Mouse (Mus musculus) forebrain, embryonic 16.5 days (tissue): ENCODE results near the gene Armcx5. TPM values are rescaled to one million over a fixed set of nuclear protein-coding genes. Genes with fewer than 3 reads are reported as not detected.
"Not testable (repeated sequence)": the region's sequence is repeated elsewhere in the genome, so short reads cannot be mapped to it uniquely, and the experiment has no call there.

Experiments used
- ATAC-seq: fragments of 200-750 bp; cut with Nextera tagmentation; 2 replicates; pipeline ENCODE4 v1.8.0; 2017; ENCODE audit warnings: mild to moderate bottlenecking, moderate library complexity
- H3K27ac ChIP-seq: fragments of 300-500 bp; sonication (generic); 2 replicates; pipeline ENCODE4 v1.5.1; 2014; ENCODE audit warnings: low read length, control low read depth
- H3K27me3 ChIP-seq: fragments of 300-500 bp; sonication (generic); replicated peaks from 2 replicates; pipeline ENCODE4 v1.6.1; 2014; ENCODE audit warnings: low read length; ENCODE audit not compliant: control insufficient read depth, insufficient read depth
- H3K36me3 ChIP-seq: fragments of 300-500 bp; sonication (generic); 2 replicates; pipeline ENCODE4 v1.6.1; 2014; ENCODE audit not compliant: control insufficient read depth, insufficient read depth
- H3K4me1 ChIP-seq: fragments of 300-500 bp; sonication (generic); replicated peaks from 2 replicates; pipeline ENCODE4 v1.6.1; 2014; ENCODE audit warnings: low read length; ENCODE audit not compliant: control insufficient read depth, insufficient read depth
- H3K4me2 ChIP-seq: fragments of 300-500 bp; sonication (generic); 2 replicates; pipeline ENCODE4 v1.6.1; 2014; ENCODE audit warnings: mild to moderate bottlenecking, low read length, control low read depth
- H3K4me3 ChIP-seq: fragments of 300-500 bp; sonication (generic); replicated peaks from 2 replicates; pipeline ENCODE4 v1.5.1; 2014; ENCODE audit warnings: mild to moderate bottlenecking, low read length, control low read depth
- H3K9ac ChIP-seq: fragments of 300-500 bp; sonication (generic); replicated peaks from 2 replicates; pipeline ENCODE4 v1.6.1; 2014; ENCODE audit warnings: low read depth, low read length, control low read depth
- H3K9me3 ChIP-seq: fragments of 300-500 bp; sonication (generic); 2 replicates; pipeline ENCODE4 v1.6.1; 2016; ENCODE audit warnings: low read length; ENCODE audit not compliant: control insufficient read depth
- WGBS: fragments of 180-500 bp; shearing (Covaris S2); extraction: QIAGEN DNeasy Blood & Tissue Kit; methylation state at CpG from one replicate; pipeline ENCODE4 v1.1.7; 2014; 5-methylcytosine and 5-hydroxymethylcytosine counted together
- polyA plus RNA-seq: library from polyadenylated mRNA; unstranded; fragments of >200 nt; fragmentation: Nextera tagmentation; extraction: Ambion mirVana; gene quantifications from 2 replicates; pipeline ENCODE4 v1.2.1, GENCODE M21; 2015

Gene Armcx5
- 11.5 and 13.8 TPM in 2 replicates for polyA plus RNA-seq

GRCm38 (mm10) chrX:135742304-135743055, at the start of gene Armcx5, which contains the start of gene Gprasp1:
TSS of gene Armcx5 (plus strand) at chrX:135742733.
TSS of gene Gprasp1 (plus strand) at chrX:135742733.
- peak within 1 kb of the TSS; percentile 53 for H3K4me2 ChIP-seq
- WGBS, result 21% methylated on average over 48 of the region's 48 CpGs
- H3K4me3 ChIP-seq, result peak within 1 kb of the TSS; percentile 66
- H3K36me3 ChIP-seq, result no peaks in the 10 kb centered on the region
- H3K9me3 ChIP-seq, result no peaks in the 10 kb centered on the region
- peak within 1 kb of the TSS; percentile 92 for H3K27ac ChIP-seq
- 0 out of 2 replicates have a peak, but pooled peaks cover 6% of the 10 kb centered on the region for H3K4me1 ChIP-seq
- H3K27me3 ChIP-seq, result no peaks in the 10 kb centered on the region; the same call in 1 of the 2 replicates
- peak; percentile 98 for ATAC-seq
- H3K9ac ChIP-seq, result peak within 1 kb of the TSS; percentile 63

GRCm38 (mm10) chrX:135693633-135694032, 48.9 kb upstream of the Armcx5 start, which contains the start of gene Tcp11x2:
TSS of gene Tcp11x2 (minus strand) at chrX:135693790.
- no peak within 1 kb of the TSS for H3K9ac ChIP-seq
- H3K4me2 ChIP-seq, result no peak within 1 kb of the TSS
- no peaks in the 10 kb centered on the region for H3K36me3 ChIP-seq
- H3K27me3 ChIP-seq, result no peaks in the 10 kb centered on the region
- no peak for ATAC-seq
- WGBS, result 56% methylated on average over 1 of the region's 1 CpGs
- no peaks in the 10 kb centered on the region for H3K9me3 ChIP-seq
- no peak within 1 kb of the TSS for H3K27ac ChIP-seq
- H3K4me3 ChIP-seq, result no peak within 1 kb of the TSS
- no peaks in the 10 kb centered on the region for H3K4me1 ChIP-seq

- no peaks in the 10 kb centered on the region for H3K36me3 ChIP-seq
- 95% methylated on average over 1 of the region's 1 CpGs for WGBS
- no peak overlapping the region for H3K9ac ChIP-seq
- no peak overlapping the region for H3K4me2 ChIP-seq
- H3K4me1 ChIP-seq, result no peaks in the 10 kb centered on the region
- H3K27me3 ChIP-seq, result no peaks in the 10 kb centered on the region
- H3K9me3 ChIP-seq, result no peaks in the 10 kb centered on the region
- H3K27ac ChIP-seq, result no peak overlapping the region
- ATAC-seq, result no peak
- no peak overlapping the region for H3K4me3 ChIP-seq
Measured at GRCm38 (mm10) chrX:135703111-135703510, 39.4 kb upstream of the Armcx5 start.

- no peaks in the 10 kb centered on the region for H3K4me1 ChIP-seq
- WGBS, result 44% methylated on average over 2 of the region's 2 CpGs
Measured at GRCm38 (mm10) chrX:135704349-135704748, 38.2 kb upstream of the Armcx5 start.

GRCm38 (mm10) chrX:135712845-135713244, 29.7 kb upstream of the Armcx5 start:
- WGBS, result 85% methylated on average over 2 of the region's 2 CpGs
- no peak for ATAC-seq

More at GRCm38 (mm10) chrX:135704349-135704748, 38.2 kb upstream of the Armcx5 start:
- H3K9ac ChIP-seq, result no peak overlapping the region
- no peak overlapping the region for H3K27ac ChIP-seq
- ATAC-seq, result no peak
- no peaks in the 10 kb centered on the region for H3K36me3 ChIP-seq
- H3K4me2 ChIP-seq, result no peak overlapping the region
- no peak overlapping the region for H3K4me3 ChIP-seq
- no peaks in the 10 kb centered on the region for H3K27me3 ChIP-seq
- H3K9me3 ChIP-seq, result no peaks in the 10 kb centered on the region

GRCm38 (mm10) chrX:135725161-135725560, 17.4 kb upstream of the Armcx5 start, which contains the start of gene Tmsb15a:
TSS of gene Tmsb15a (minus strand) at chrX:135725261.
- Histone ChIP-seq H3K9ac (no peak within 1 kb of the TSS), H3K27me3 (no peaks in the 10 kb centered on the region), H3K4me2 (no peak within 1 kb of the TSS), H3K4me3 (no peak within 1 kb of the TSS), H3K27ac (no peak within 1 kb of the TSS), H3K9me3 (no peaks in the 10 kb centered on the region), H3K36me3 (no peaks in the 10 kb centered on the region), H3K4me1 (no peaks in the 10 kb centered on the region)
- no peak for ATAC-seq
- 88% methylated on average over 10 of the region's 10 CpGs for WGBS

More at GRCm38 (mm10) chrX:135712845-135713244, 29.7 kb upstream of the Armcx5 start:
- H3K9me3 ChIP-seq, result no peaks in the 10 kb centered on the region
- H3K9ac ChIP-seq, result no peak overlapping the region
- no peak overlapping the region for H3K4me3 ChIP-seq
- no peak overlapping the region for H3K4me2 ChIP-seq
- no peaks in the 10 kb centered on the region for H3K4me1 ChIP-seq
- no peaks in the 10 kb centered on the region for H3K27me3 ChIP-seq
- no peak overlapping the region for H3K27ac ChIP-seq
- no peaks in the 10 kb centered on the region for H3K36me3 ChIP-seq

GRCm38 (mm10) chrX:135738730-135739520, 3.6 kb upstream of the Armcx5 start:
- H3K4me1 ChIP-seq, result 0 out of 2 replicates have a peak, but pooled peaks cover 6% of the 10 kb centered on the region
- H3K36me3 ChIP-seq, result no peaks in the 10 kb centered on the region
- H3K27me3 ChIP-seq, result no peaks in the 10 kb centered on the region; the same call in 1 of the 2 replicates
- 91% methylated on average over 2 of the region's 2 CpGs for WGBS
- no peak overlapping the region for H3K4me2 ChIP-seq
- H3K9ac ChIP-seq, result no peak overlapping the region
- no peak overlapping the region for H3K4me3 ChIP-seq
- no peak overlapping the region for H3K27ac ChIP-seq
- no peaks in the 10 kb centered on the region for H3K9me3 ChIP-seq
- ATAC-seq, result no peak

- peak; percentile 26; the same call in 1 of the 2 replicates for ATAC-seq
Measured at GRCm38 (mm10) chrX:135743056-135743355, 473 bp downstream of the Armcx5 start.

GRCm38 (mm10) chrX:135745376-135745775, 2.8 kb downstream of the Armcx5 start:
- H3K27me3 ChIP-seq, H3K27ac ChIP-seq, H3K9me3 ChIP-seq, ATAC-seq, H3K4me2 ChIP-seq, H3K36me3 ChIP-seq, H3K4me1 ChIP-seq, H3K9ac ChIP-seq, H3K4me3 ChIP-seq: not testable (repeated sequence)
- 88% methylated on average over 3 of the region's 3 CpGs for WGBS

More at GRCm38 (mm10) chrX:135743056-135743355, 473 bp downstream of the Armcx5 start:
- no peaks in the 10 kb centered on the region; the same call in 1 of the 2 replicates for H3K27me3 ChIP-seq
- peak overlapping the region; percentile 63 for H3K9ac ChIP-seq
- peak overlapping the region; percentile 66 for H3K27ac ChIP-seq
- H3K4me3 ChIP-seq, result peak overlapping the region; percentile 66
- H3K9me3 ChIP-seq, result no peaks in the 10 kb centered on the region
- 0 out of 2 replicates have a peak, but pooled peaks cover 6% of the 10 kb centered on the region for H3K4me1 ChIP-seq
- H3K4me2 ChIP-seq, result peak overlapping the region; percentile 53
- 20% methylated on average over 7 of the region's 7 CpGs for WGBS
- no peaks in the 10 kb centered on the region for H3K36me3 ChIP-seq
